Mouse (Mus musculus) limb, embryonic 14.5 days (tissue): Measurements from ENCODE around the gene Zzz3. TPM values are rescaled to one million over a fixed set of nuclear protein-coding genes. Genes with fewer than 3 reads are reported as not detected.

Experiments used
- ATAC-seq: fragments of 200-750 bp; cut with Nextera tagmentation; 2 replicates; pipeline ENCODE4 v1.8.0; 2017; ENCODE audit warnings: low read depth, moderate number of reproducible peaks, moderate TSS enrichment; ENCODE audit not compliant: low FRiP score
- DNase-seq: peaks from one replicate; pipeline ENCODE4 v3.0.0-alpha.2; 2015; ENCODE audit warnings: low spot score
- H3K27ac ChIP-seq: fragments of 300-500 bp; sonication (generic); replicated peaks from 2 replicates; pipeline ENCODE4 v1.5.1; 2014; ENCODE audit warnings: low read depth, mild to moderate bottlenecking, low read length, moderate library complexity, mixed read lengths
- H3K27me3 ChIP-seq: fragments of 300-500 bp; sonication (generic); 2 replicates; pipeline ENCODE4 v1.6.1; 2014; ENCODE audit warnings: low read length, mixed read lengths; ENCODE audit not compliant: control insufficient read depth, insufficient read depth
- H3K36me3 ChIP-seq: fragments of 300-500 bp; sonication (generic); 2 replicates; pipeline ENCODE4 v1.6.1; 2014; ENCODE audit warnings: mild to moderate bottlenecking, low read length, moderate library complexity, mixed read lengths; ENCODE audit not compliant: control insufficient read depth, insufficient read depth
- H3K4me1 ChIP-seq: fragments of 300-500 bp; sonication (generic); 2 replicates; pipeline ENCODE4 v1.6.1; 2014; ENCODE audit warnings: antibody characterized with exemption, low read length, mixed read lengths; ENCODE audit not compliant: control insufficient read depth, insufficient read depth
- H3K4me2 ChIP-seq: fragments of 300-500 bp; sonication (generic); replicated peaks from 2 replicates; pipeline ENCODE4 v1.6.1; 2014; ENCODE audit warnings: low read depth, mild to moderate bottlenecking, low read length, moderate library complexity; ENCODE audit not compliant: severe bottlenecking
- H3K4me3 ChIP-seq: fragments of 300-500 bp; sonication (generic); replicated peaks from 2 replicates; pipeline ENCODE4 v1.5.1; 2014; ENCODE audit warnings: low read length
- H3K9ac ChIP-seq: fragments of 300-500 bp; sonication (generic); 2 replicates; pipeline ENCODE4 v1.6.1; 2014; ENCODE audit warnings: mild to moderate bottlenecking, low read depth, low read length, moderate library complexity; ENCODE audit not compliant: severe bottlenecking
- H3K9me3 ChIP-seq: fragments of 300-500 bp; sonication (generic); 2 replicates; pipeline ENCODE4 v1.6.1; 2016; ENCODE audit warnings: low read length; ENCODE audit not compliant: control insufficient read depth
- POLR2A ChIP-seq: fragments of 200-500 bp; IDR thresholded peaks from 2 replicates; pipeline ENCODE4 v1.8.0; 2012; ENCODE audit warnings: inconsistent platforms, mild to moderate bottlenecking, moderate library complexity, borderline replicate concordance; ENCODE audit not compliant: insufficient read depth, insufficient read length; ENCODE audit errors: extremely low read depth
- WGBS: fragments of 180-500 bp; shearing (Covaris S2); extraction: QIAGEN DNeasy Blood & Tissue Kit; methylation state at CpG from one replicate; pipeline ENCODE4 v1.1.7; 2014; 5-methylcytosine and 5-hydroxymethylcytosine counted together
- polyA plus RNA-seq, 2 experiments: library from polyadenylated mRNA; depleted of rRNA in 1 of 2; stranded (reverse) in 1 of 2; unstranded in 1 of 2; fragments of >200 nt; fragmentation: Nextera tagmentation in 1 of 2; extraction: Ambion mirVana in 1 of 2; gene quantifications; 2 replicates each; pipeline versions ENCODE4 v1.2.1 to v1.2.3; 2012 to 2014

Zzz3 gene
- polyA plus RNA-seq, 2 experiments = 36.8 to 53.6 TPM

- 92% methylated on average over 12 of the region's 12 CpGs for WGBS
- no peak for ATAC-seq
- TF ChIP-seq POLR2A = no peak
Observed at GRCm38 (mm10) chr3:152508419-152508993, 113.2 kb downstream of the Zzz3 start.

GRCm38 (mm10) chr3:152509268-152509667 is 114.0 kb downstream of the Zzz3 start:
- Histone ChIP-seq H3K27ac (no peak overlapping the region), H3K36me3 (no peaks in the 10 kb centered on the region), H3K4me3 (no peak overlapping the region), H3K27me3 (no peaks in the 10 kb centered on the region), H3K4me2 (no peak overlapping the region), H3K9me3 (no peaks in the 10 kb centered on the region), H3K4me1 (no peaks in the 10 kb centered on the region), H3K9ac (no peak overlapping the region)
- WGBS = 83% methylated on average over 7 of the region's 7 CpGs
- ATAC-seq (no peak), DNase-seq (no peak)
- no peak for TF ChIP-seq POLR2A

More at GRCm38 (mm10) chr3:152508419-152508993, 113.2 kb downstream of the Zzz3 start:
- Histone ChIP-seq H3K4me3 (no peak overlapping the region), H3K9ac (no peak overlapping the region), H3K36me3 (no peaks in the 10 kb centered on the region), H3K4me2 (no peak overlapping the region), H3K27ac (no peak overlapping the region), H3K9me3 (no peaks in the 10 kb centered on the region), H3K4me1 (no peaks in the 10 kb centered on the region), H3K27me3 (no peaks in the 10 kb centered on the region)
- DNase-seq = no peak

Other genes starting within 250 kb of the Zzz3 start
- 0.79 and 2.6 TPM in 2 replicates for gene Gipc2, start 229.2 kb upstream of the Zzz3 start, polyA plus RNA-seq (2012; rRNA removed)
- 2.9 and 4.3 TPM in 2 replicates for gene Gipc2, start 229.2 kb upstream of the Zzz3 start, polyA plus RNA-seq (2014; fragmentation: Nextera tagmentation; extraction: Ambion mirVana)
- 15.3 and 19.2 TPM in 2 replicates for gene Dnajb4, start 185.2 kb upstream of the Zzz3 start, polyA plus RNA-seq (2012; rRNA removed)
- 31.6 and 32.9 TPM in 2 replicates for gene Dnajb4, start 185.2 kb upstream of the Zzz3 start, polyA plus RNA-seq (2014; fragmentation: Nextera tagmentation; extraction: Ambion mirVana)
- gene Fubp1, start 185.1 kb upstream of the Zzz3 start, polyA plus RNA-seq (2012; rRNA removed) = 206 and 232 TPM in 2 replicates
- gene Fubp1, start 185.1 kb upstream of the Zzz3 start, polyA plus RNA-seq (2014; fragmentation: Nextera tagmentation; extraction: Ambion mirVana) = 223 and 243 TPM in 2 replicates
- gene Nexn, start 129.1 kb upstream of the Zzz3 start, polyA plus RNA-seq (2012; rRNA removed) = 7.2 and 17.5 TPM in 2 replicates
- gene Nexn, start 129.1 kb upstream of the Zzz3 start, polyA plus RNA-seq (2014; fragmentation: Nextera tagmentation; extraction: Ambion mirVana) = 23.8 and 26.0 TPM in 2 replicates
- gene Miga1, start 55.1 kb upstream of the Zzz3 start, polyA plus RNA-seq (2012; rRNA removed) = 19.8 and 23.4 TPM in 2 replicates
- gene Miga1, start 55.1 kb upstream of the Zzz3 start, polyA plus RNA-seq (2014; fragmentation: Nextera tagmentation; extraction: Ambion mirVana) = 18.0 and 19.1 TPM in 2 replicates
- 44.0 and 54.9 TPM in 2 replicates for gene Usp33, start 49.0 kb upstream of the Zzz3 start, polyA plus RNA-seq (2012; rRNA removed)
- 44.9 and 50.9 TPM in 2 replicates for gene Usp33, start 49.0 kb upstream of the Zzz3 start, polyA plus RNA-seq (2014; fragmentation: Nextera tagmentation; extraction: Ambion mirVana)